8 mouse cellular contexts compared by ENCODE assay signal in the genomic region with DNA sequence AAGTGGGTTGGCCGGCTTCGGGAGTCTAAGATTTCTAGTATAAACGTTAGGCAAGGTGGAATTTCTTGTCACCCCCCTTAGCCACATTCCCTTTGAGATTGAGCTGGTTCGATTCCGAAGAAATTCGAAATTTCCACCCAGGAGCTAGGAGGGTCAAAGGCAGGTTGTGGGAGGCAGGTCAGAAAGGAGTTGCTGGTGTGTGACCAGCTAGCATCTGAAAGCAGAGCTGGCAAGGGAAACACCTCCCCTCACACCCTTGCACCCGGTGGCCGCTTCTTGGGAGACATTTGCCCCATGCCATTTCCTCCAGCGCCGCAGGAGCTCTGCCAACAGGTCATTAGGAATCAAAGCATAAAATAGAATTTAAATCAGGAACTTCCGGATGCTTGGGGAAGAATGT. TPM values are rescaled to one million over a fixed set of nuclear protein-coding genes. Genes with fewer than 3 reads are reported as not detected.
DNase-seq lines count a peak whose midpoint lies in the region; ATAC-seq and TF ChIP-seq lines count a peak whose summit lies in the region.

No protein-coding gene starts in this region.

- H3K27ac ChIP-seq in spleen, adult 2 months (ENCODE audit: insufficient read depth, low read length), result no peak overlapping the region

- peaks cover 6% of the 10 kb centered on the region; the same call in 1 of the 2 replicates for H3K4me1 ChIP-seq in spleen, adult 2 months (ENCODE audit: control insufficient read depth, insufficient read depth, insufficient read length)

- H3K36me3 ChIP-seq in spleen, adult 2 months (ENCODE audit: control insufficient read depth, insufficient read depth, low read length), result no peaks in the 10 kb centered on the region

- no peak for ATAC-seq in erythroid progenitor cell, adult 5-6 weeks (replicated peaks; ENCODE audit: low FRiP score, poor library complexity, severe bottlenecking)

- DNase-seq in adrenal gland, postnatal 14 days, result peak; percentile 21
- no peak for DNase-seq in adrenal gland, postnatal 25 days
- DNase-seq in spleen, adult 2 months (ENCODE audit: low read depth in 1 of 2, low spot score in 2 of 2), result no peak
- DNase-seq in spleen, postnatal 10 days (ENCODE audit: low spot score in 2 of 2), result no peak
- peak; percentile 63 for DNase-seq in kidney, postnatal 14 days
- peak; percentile 48 to 66 for DNase-seq in natural killer cell, adult 2 months (ENCODE audit: low spot score in 2 of 2)
- no peak for DNase-seq in urinary bladder, adult 18-20 months (ENCODE audit: low spot score in 2 of 2)

- peak overlapping the region; percentile 50; the same call in 1 of the 2 replicates for H3K4me3 ChIP-seq in spleen, adult 2 months (ENCODE audit: extremely low read depth, insufficient read depth, insufficient read length)

- peaks cover 4% of the 10 kb centered on the region; the same call in 1 of the 2 replicates for H3K27me3 ChIP-seq in spleen, adult 2 months (ENCODE audit: control insufficient read depth, insufficient read depth, low read length)

- no peak for TF ChIP-seq CTCF in spleen, adult 2 months (IDR thresholded peaks at IDR 0.05; ENCODE audit: extremely low read depth, insufficient read depth, insufficient read length, insufficient replicate concordance)

- WGBS in spleen, adult 2 months, result 22% methylated on average over 11 of the region's 11 CpGs

- TF ChIP-seq POLR2A in spleen, adult 2 months (IDR thresholded peaks at IDR 0.05; ENCODE audit: low read depth, low read length), result no peak

RNA-seq across cellular contexts. Expression of a gene that starts 2.5 kb away (rescaled TPM):
- total RNA-seq in adrenal gland, postnatal 14 days (2021), result 36.8 and 38.0 TPM in 2 replicates
- 33.7 and 43.4 TPM in 2 replicates for total RNA-seq in adrenal gland, postnatal 25 days (2021)
- polyA plus RNA-seq in spleen, adult 2 months (2012; rRNA removed), result 4.5 and 5.0 TPM in 2 replicates
- total RNA-seq in erythroid progenitor cell, adult 5-6 weeks (2015; ENCODE audit: low replicate concordance), result 5.0 and 5.9 TPM in 2 replicates
- total RNA-seq in erythroid progenitor cell, adult 5-6 weeks (2017; ENCODE audit: low replicate concordance), result 4.6 TPM in 1 of 2 replicates, not detected in the other

Comparison
In these comparisons a context has a peak if more than half of its experiments do, and no peak if none do; other contexts are left out.
1. DNase-seq: peak in adrenal gland, postnatal 14 days (single experiment), kidney, postnatal 14 days (single experiment) and natural killer cell, adult 2 months (2 of 2); none in adrenal gland, postnatal 25 days (single experiment), spleen, adult 2 months (0 of 2), spleen, postnatal 10 days (0 of 2) and urinary bladder, adult 18-20 months (0 of 2).